Mouse (Mus musculus) megakaryocyte, embryonic 14.5 days (primary cell): ENCODE data around the gene Mst1.

Experiments used
- FLI1 ChIP-seq: IDR thresholded peaks from 2 replicates; pipeline ENCODE4 v1.6.1; 2012; ENCODE audit warnings: low read length, inconsistent platforms, mixed read lengths
- GATA1 ChIP-seq: IDR thresholded peaks from 3 replicates; pipeline ENCODE4 v1.6.1; 2012; ENCODE audit warnings: mixed read lengths, low read length, inconsistent platforms, borderline replicate concordance

- no peak for TF ChIP-seq GATA1
- TF ChIP-seq FLI1: no peak
Observed at GRCm38 (mm10) chr9:108051184-108051930, 28.9 kb upstream of the Mst1 start.
